Mouse (Mus musculus): ENCODE results near the gene Fam20a. TPM values are rescaled to one million over a fixed set of nuclear protein-coding genes. Genes with fewer than 3 reads are reported as not detected.

The Fam20a gene
- polyA plus RNA-seq, 1 experiment from 2014 or later, result 0.25 TPM

- H3K9me3 ChIP-seq (replicated peaks), result no peaks in the 10 kb centered on the region
- WGBS, result 87% methylated on average over 4 of the region's 4 CpGs
- no peaks in the 10 kb centered on the region for H3K36me3 ChIP-seq
- H3K27me3 ChIP-seq (ENCODE audit: low read depth, poor library complexity, severe bottlenecking), result no peaks in the 10 kb centered on the region
- no peak overlapping the region for H3K27ac ChIP-seq
- no peaks in the 10 kb centered on the region for H3K4me1 ChIP-seq
- no peak overlapping the region for H3K4me3 ChIP-seq
- no peak for DNase-seq (ENCODE audit: low spot score)
These were observed 25.6 kb downstream of the Fam20a start for GRCm38 (mm10) chr11:109696519-109696918.

GRCm38 (mm10) chr11:109692737-109693136 lies 29.3 kb downstream of the Fam20a start:
- H3K4me3 ChIP-seq, result no peak overlapping the region
- H3K4me1 ChIP-seq, result no peaks in the 10 kb centered on the region
- H3K36me3 ChIP-seq, result no peaks in the 10 kb centered on the region
- H3K9me3 ChIP-seq (replicated peaks), result no peaks in the 10 kb centered on the region
- 44% methylated on average over 3 of the region's 3 CpGs for WGBS
- no peaks in the 10 kb centered on the region for H3K27me3 ChIP-seq (ENCODE audit: low read depth, poor library complexity, severe bottlenecking)
- H3K27ac ChIP-seq, result no peak overlapping the region
- DNase-seq (ENCODE audit: low spot score), result no peak

- no peak for DNase-seq (ENCODE audit: low spot score)
- H3K36me3 ChIP-seq, result no peaks in the 10 kb centered on the region
- H3K4me1 ChIP-seq, result no peaks in the 10 kb centered on the region
- no peak overlapping the region for H3K27ac ChIP-seq
- 88% methylated on average over 4 of the region's 4 CpGs for WGBS
- no peak overlapping the region for H3K4me3 ChIP-seq
- no peaks in the 10 kb centered on the region for H3K27me3 ChIP-seq (ENCODE audit: low read depth, poor library complexity, severe bottlenecking)
- no peaks in the 10 kb centered on the region for H3K9me3 ChIP-seq (replicated peaks)
These were observed 32.5 kb downstream of the Fam20a start for GRCm38 (mm10) chr11:109689539-109689938.

DNA sequence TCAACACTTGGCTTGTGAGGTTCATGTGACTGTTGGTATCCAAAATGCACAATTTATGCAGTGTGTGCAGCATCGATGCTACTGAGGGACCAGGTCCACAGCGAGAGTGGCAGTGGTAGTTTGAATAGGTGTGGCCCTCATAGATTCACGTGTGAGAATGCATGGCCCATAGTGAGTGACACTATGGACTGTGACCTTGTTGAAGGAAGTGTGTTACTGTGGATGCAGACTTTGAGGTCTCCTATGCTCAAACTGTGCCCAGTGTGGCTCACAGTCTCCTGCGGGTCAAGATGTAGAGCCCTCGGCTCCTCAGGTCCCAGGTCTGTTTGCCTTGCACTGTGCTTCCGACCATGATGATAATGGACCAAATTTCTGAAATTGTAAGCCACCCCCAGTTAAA lies 39.9 kb downstream of the Fam20a start:
- Histone ChIP-seq H3K4me3 (no peak overlapping the region), H3K9me3 (replicated peaks) (no peaks in the 10 kb centered on the region), H3K4me1 (no peaks in the 10 kb centered on the region), H3K27ac (no peak overlapping the region), H3K36me3 (no peaks in the 10 kb centered on the region), H3K27me3 (ENCODE audit: low read depth, poor library complexity, severe bottlenecking) (no peaks in the 10 kb centered on the region)
- no peak for DNase-seq (ENCODE audit: low spot score)
- 94% methylated on average over 6 of the region's 6 CpGs for WGBS

DNA sequence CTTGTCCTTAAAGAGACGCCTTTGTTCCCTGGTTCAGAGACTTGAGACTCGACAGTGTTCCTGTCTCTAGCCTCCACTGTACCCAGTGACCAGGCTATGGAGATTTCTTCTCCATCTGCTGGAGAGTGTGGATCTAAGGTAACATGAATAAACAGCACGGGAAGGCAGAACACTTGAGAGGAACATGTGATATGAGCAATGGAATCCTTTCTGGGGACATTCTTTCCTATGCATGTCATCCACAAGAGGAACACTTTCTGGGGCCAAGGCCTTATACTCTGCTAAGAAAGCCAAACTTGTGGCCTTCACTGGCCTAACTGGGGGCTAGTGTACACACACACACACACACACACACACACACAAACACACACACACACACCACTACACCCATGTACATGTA lies 40.5 kb downstream of the Fam20a start:
- no peaks in the 10 kb centered on the region for H3K27me3 ChIP-seq (ENCODE audit: low read depth, poor library complexity, severe bottlenecking)
- no peak overlapping the region for H3K4me3 ChIP-seq
- H3K27ac ChIP-seq, result no peak overlapping the region
- no peaks in the 10 kb centered on the region for H3K36me3 ChIP-seq
- 80% methylated on average over 3 of the region's 3 CpGs for WGBS
- H3K4me1 ChIP-seq, result no peaks in the 10 kb centered on the region
- H3K9me3 ChIP-seq (replicated peaks), result no peaks in the 10 kb centered on the region
- no peak for DNase-seq (ENCODE audit: low spot score)

- Histone ChIP-seq H3K9me3 (replicated peaks) (no peaks in the 10 kb centered on the region), H3K36me3 (no peaks in the 10 kb centered on the region), H3K4me3 (no peak overlapping the region), H3K4me1 (no peaks in the 10 kb centered on the region), H3K27ac (no peak overlapping the region), H3K27me3 (ENCODE audit: low read depth, poor library complexity, severe bottlenecking) (no peaks in the 10 kb centered on the region)
- no peak for DNase-seq (ENCODE audit: low spot score)
- 78% methylated on average over 9 of the region's 9 CpGs for WGBS
These were observed 41.1 kb downstream of the Fam20a start for GRCm38 (mm10) chr11:109680934-109681333.

DNA sequence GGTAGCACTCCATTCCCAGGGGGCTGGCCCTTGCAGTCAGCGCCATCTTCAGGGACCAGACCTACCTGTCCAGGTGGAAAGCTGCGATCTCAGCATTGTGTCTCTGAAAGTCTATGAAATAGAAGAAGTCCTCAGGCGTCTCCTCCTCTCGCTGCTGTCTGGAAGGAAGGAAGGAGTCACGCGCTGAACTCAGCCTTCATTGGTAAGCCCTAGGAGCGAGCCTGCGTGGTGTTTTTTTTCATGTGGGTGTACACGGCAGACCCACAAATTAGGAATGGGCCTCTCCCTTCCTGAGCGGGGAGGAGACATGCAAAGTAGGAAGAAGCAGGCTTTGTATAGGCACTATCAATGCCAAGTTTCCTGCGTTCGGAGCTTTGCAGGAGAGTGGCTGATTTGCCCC lies 43.8 kb downstream of the Fam20a start:
- Histone ChIP-seq H3K9me3 (replicated peaks) (no peaks in the 10 kb centered on the region), H3K27ac (no peak overlapping the region), H3K36me3 (no peaks in the 10 kb centered on the region), H3K4me3 (no peak overlapping the region), H3K27me3 (ENCODE audit: low read depth, poor library complexity, severe bottlenecking) (no peaks in the 10 kb centered on the region), H3K4me1 (no peaks in the 10 kb centered on the region)
- 82% methylated on average over 12 of the region's 12 CpGs for WGBS
- no peak for DNase-seq (ENCODE audit: low spot score)

GRCm38 (mm10) chr11:109676621-109677373 lies 45.3 kb downstream of the Fam20a start:
- Histone ChIP-seq H3K9me3 (replicated peaks) (no peaks in the 10 kb centered on the region), H3K4me3 (no peak overlapping the region), H3K4me1 (no peaks in the 10 kb centered on the region), H3K36me3 (0 out of 2 replicates have a peak, but pooled peaks cover under 1% of the 10 kb centered on the region), H3K27ac (no peak overlapping the region), H3K27me3 (ENCODE audit: low read depth, poor library complexity, severe bottlenecking) (no peaks in the 10 kb centered on the region)
- DNase-seq (ENCODE audit: low spot score), result no peak
- 79% methylated on average over 12 of the region's 12 CpGs for WGBS

- no peaks in the 10 kb centered on the region for H3K27me3 ChIP-seq (ENCODE audit: low read depth, poor library complexity, severe bottlenecking)
- 90% methylated on average over 9 of the region's 9 CpGs for WGBS
- no peak overlapping the region for H3K27ac ChIP-seq
- no peak overlapping the region for H3K4me3 ChIP-seq
- H3K4me1 ChIP-seq, result no peaks in the 10 kb centered on the region
- DNase-seq (ENCODE audit: low spot score), result no peak
- H3K36me3 ChIP-seq, result peaks cover 7% of the 10 kb centered on the region
- no peaks in the 10 kb centered on the region for H3K9me3 ChIP-seq (replicated peaks)
These were observed 46.3 kb downstream of the Fam20a start for GRCm38 (mm10) chr11:109675771-109676170.

- H3K4me1 ChIP-seq, result no peaks in the 10 kb centered on the region
- WGBS, result 95% methylated on average over 3 of the region's 3 CpGs
- no peaks in the 10 kb centered on the region for H3K27me3 ChIP-seq (ENCODE audit: low read depth, poor library complexity, severe bottlenecking)
- H3K4me3 ChIP-seq, result no peak overlapping the region
- peaks cover 13% of the 10 kb centered on the region for H3K36me3 ChIP-seq
- DNase-seq (ENCODE audit: low spot score), result no peak
- H3K27ac ChIP-seq, result no peak overlapping the region
- no peaks in the 10 kb centered on the region for H3K9me3 ChIP-seq (replicated peaks)
These were observed 46.9 kb downstream of the Fam20a start for GRCm38 (mm10) chr11:109675208-109675607.

DNA sequence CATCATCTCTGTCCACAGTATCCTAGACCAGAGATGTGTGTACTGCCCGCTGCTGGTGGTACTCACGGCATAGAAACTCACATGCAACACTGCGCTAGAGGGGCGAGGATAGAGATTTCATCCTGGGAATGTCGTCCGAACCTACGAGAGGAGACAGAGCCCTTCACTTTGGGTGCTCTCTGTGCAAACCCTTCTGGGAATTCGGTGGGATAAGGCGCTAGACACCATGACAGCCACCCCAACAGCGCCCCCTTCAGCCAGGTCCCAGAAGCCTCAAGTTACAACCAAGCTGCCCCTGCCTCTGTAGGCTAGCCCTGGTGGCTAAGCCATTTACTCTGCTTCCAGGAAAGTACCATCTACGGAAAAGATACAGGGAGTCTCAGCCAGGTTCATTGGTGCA lies 47.5 kb downstream of the Fam20a start:
- WGBS, result 74% methylated on average over 11 of the region's 11 CpGs
- Histone ChIP-seq H3K36me3 (peaks cover 19% of the 10 kb centered on the region), H3K4me3 (no peak overlapping the region), H3K4me1 (no peaks in the 10 kb centered on the region), H3K27me3 (ENCODE audit: low read depth, poor library complexity, severe bottlenecking) (no peaks in the 10 kb centered on the region), H3K27ac (no peak overlapping the region), H3K9me3 (replicated peaks) (no peaks in the 10 kb centered on the region)
- DNase-seq (ENCODE audit: low spot score), result no peak

GRCm38 (mm10) chr11:109673741-109674140 lies 48.3 kb downstream of the Fam20a start:
- peaks cover 27% of the 10 kb centered on the region for H3K36me3 ChIP-seq
- H3K9me3 ChIP-seq (replicated peaks), result no peaks in the 10 kb centered on the region
- H3K4me1 ChIP-seq, result no peaks in the 10 kb centered on the region
- no peak for DNase-seq (ENCODE audit: low spot score)
- no peaks in the 10 kb centered on the region for H3K27me3 ChIP-seq (ENCODE audit: low read depth, poor library complexity, severe bottlenecking)
- H3K4me3 ChIP-seq, result no peak overlapping the region
- no peak overlapping the region for H3K27ac ChIP-seq
- WGBS, result 93% methylated on average over 7 of the region's 7 CpGs

DNA sequence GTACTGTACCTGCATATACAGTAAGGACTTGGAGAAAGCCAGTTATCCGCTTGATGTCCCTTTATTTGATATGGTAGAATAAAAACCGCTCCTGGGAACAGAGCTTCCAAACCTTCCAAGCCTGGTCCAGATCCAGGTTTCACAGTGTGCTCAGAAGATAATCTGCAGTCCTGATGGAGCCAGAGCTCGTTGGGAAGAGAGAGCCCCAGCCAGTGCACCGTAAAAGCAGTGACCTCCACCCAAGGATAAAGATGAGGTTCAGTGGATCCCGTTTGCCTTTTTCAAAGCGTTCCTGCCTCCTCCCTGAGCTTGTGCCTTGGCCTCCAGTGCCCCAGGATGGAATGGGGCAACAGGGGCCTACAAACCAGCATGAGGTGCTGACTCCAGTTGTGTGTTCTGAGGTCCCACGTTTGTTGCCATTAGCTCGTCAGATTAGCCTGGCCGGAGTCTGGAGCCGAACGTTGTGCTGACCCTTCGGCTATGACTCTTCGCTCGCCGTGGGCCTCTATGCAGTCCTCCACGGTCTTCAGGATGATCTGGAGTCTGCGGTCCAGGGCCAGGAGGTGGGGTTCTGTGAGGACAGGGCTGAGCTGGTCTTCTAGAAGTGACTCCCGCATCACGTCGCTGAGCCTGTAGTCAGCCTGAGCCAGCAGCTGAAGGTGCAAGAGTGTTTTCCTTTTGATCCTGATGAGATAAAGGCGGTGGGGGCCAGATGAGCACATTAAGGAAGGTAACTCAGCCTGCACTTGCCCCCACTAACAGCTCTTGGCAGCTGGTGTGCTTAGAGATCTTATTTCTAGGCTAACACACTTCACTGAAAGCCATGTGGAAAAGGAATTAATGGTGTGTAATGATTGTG lies 49.0 kb downstream of the Fam20a start:
- DNase-seq (ENCODE audit: low spot score), result no peak
- no peak overlapping the region for H3K4me3 ChIP-seq
- H3K36me3 ChIP-seq, result peaks cover 33% of the 10 kb centered on the region
- H3K27ac ChIP-seq, result no peak overlapping the region
- 75% methylated on average over 21 of the region's 21 CpGs for WGBS
- no peaks in the 10 kb centered on the region for H3K27me3 ChIP-seq (ENCODE audit: low read depth, poor library complexity, severe bottlenecking)
- no peaks in the 10 kb centered on the region for H3K9me3 ChIP-seq (replicated peaks)
- no peaks in the 10 kb centered on the region for H3K4me1 ChIP-seq
